Mouse (Mus musculus) forebrain, postnatal 0 days (tissue): ENCODE measurements around the gene Tacc2. TPM values are rescaled to one million over a fixed set of nuclear protein-coding genes. Genes with fewer than 3 reads are reported as not detected.

Source experiments
- ATAC-seq: fragments of 200-750 bp; cut with Nextera tagmentation; 2 replicates; pipeline ENCODE4 v1.8.0; 2017; ENCODE audit warnings: mild to moderate bottlenecking, moderate library complexity
- DNase-seq: peaks from one replicate; pipeline ENCODE4 v3.0.0-alpha.2; 2015
- H3K27ac ChIP-seq: fragments of 300-500 bp; sonication (generic); 2 replicates; pipeline ENCODE4 v1.5.1; 2014; ENCODE audit warnings: low read depth, mild to moderate bottlenecking, antibody characterized with exemption, low read length, moderate library complexity, mixed read lengths
- H3K27me3 ChIP-seq: fragments of 300-500 bp; sonication (generic); 2 replicates; pipeline ENCODE4 v1.6.1; 2014; ENCODE audit warnings: mild to moderate bottlenecking, low read length, mixed read lengths; ENCODE audit not compliant: insufficient read depth
- H3K36me3 ChIP-seq: fragments of 300-500 bp; sonication (generic); 2 replicates; pipeline ENCODE4 v1.6.1; 2014; ENCODE audit warnings: mild to moderate bottlenecking, moderate library complexity; ENCODE audit not compliant: insufficient read depth
- H3K4me1 ChIP-seq: fragments of 300-500 bp; sonication (generic); 2 replicates; pipeline ENCODE4 v1.6.1; 2014; ENCODE audit warnings: antibody characterized with exemption; ENCODE audit not compliant: insufficient read depth
- H3K4me2 ChIP-seq: fragments of 300-500 bp; sonication (generic); 2 replicates; pipeline ENCODE4 v1.6.1; 2014; ENCODE audit warnings: low read depth, mild to moderate bottlenecking, moderate library complexity
- H3K4me3 ChIP-seq: fragments of 300-500 bp; sonication (generic); 2 replicates; pipeline ENCODE4 v1.5.1; 2014; ENCODE audit warnings: low read depth, low read length, mixed read lengths
- H3K9ac ChIP-seq: fragments of 300-500 bp; sonication (generic); 2 replicates; pipeline ENCODE4 v1.6.1; 2014; ENCODE audit warnings: mild to moderate bottlenecking
- H3K9me3 ChIP-seq: fragments of 300-500 bp; sonication (generic); 2 replicates; pipeline ENCODE4 v1.6.1; 2016; ENCODE audit warnings: low read length
- CTCF ChIP-seq: sonication (generic); IDR thresholded peaks from 2 replicates; pipeline ENCODE4 v1.5.1; 2016; ENCODE audit warnings: antibody characterized with exemption, control low read depth, low read depth
- WGBS: fragments of 180-500 bp; shearing (Covaris S2); extraction: QIAGEN DNeasy Blood & Tissue Kit; methylation state at CpG from one replicate; pipeline ENCODE4 v1.1.7; 2014; 5-methylcytosine and 5-hydroxymethylcytosine counted together
- polyA plus RNA-seq: library from polyadenylated mRNA; unstranded; fragments of >200 nt; fragmentation: Nextera tagmentation; extraction: Ambion mirVana; gene quantifications from 2 replicates; pipeline ENCODE4 v1.2.1, GENCODE M21; 2015
- total RNA-seq: library from RNA; depleted of rRNA; stranded (reverse); fragments of >200 nt; gene quantifications from 2 replicates; pipeline ENCODE4 v1.2.3, GENCODE M21; 2014

The Tacc2 gene
- total and polyA plus RNA-seq, 2 experiments from 2014 or later, result 54.1 to 60.9 TPM

DNA sequence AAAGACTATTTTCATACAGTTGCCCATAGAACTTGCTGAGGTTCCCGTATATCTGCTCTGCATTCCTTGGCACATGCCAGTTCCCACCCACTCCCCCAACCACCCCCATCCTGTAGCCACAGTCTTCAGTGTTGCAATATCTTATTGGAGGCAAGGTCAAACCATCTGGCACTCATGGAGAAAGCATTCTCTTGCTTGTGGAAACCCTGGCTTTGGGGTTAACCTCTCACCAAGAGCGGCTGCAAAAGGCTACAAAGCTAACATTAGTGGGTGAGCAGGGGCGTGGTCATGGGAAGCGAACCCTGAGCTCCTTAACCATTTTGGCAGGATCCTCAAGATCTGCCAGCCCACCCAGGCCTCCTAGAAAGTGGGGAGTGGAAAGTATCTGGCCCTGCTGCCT, 59.7 kb downstream of the Tacc2 start:
- H3K9ac ChIP-seq, result no peak overlapping the region

DNA sequence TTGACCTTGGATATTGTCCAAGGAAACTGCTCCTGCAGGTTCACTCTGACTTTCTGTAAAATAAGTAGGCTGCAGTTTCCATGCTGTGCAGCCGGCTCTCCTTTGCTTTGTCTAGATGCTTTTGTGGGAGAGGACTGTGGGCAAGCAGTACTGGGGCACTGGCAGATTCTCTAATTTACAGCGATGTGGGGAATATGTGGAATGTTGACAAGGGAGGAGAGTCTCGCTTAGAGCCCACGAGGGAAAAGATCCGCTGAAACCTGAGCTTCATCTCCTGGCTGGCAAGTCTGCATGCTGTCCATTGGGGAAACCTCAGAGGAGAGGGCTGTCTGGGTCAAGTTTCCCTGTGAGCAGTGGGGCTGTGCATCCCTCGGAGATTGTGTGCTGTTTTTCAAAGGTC, 60.6 kb downstream of the Tacc2 start:
- Histone ChIP-seq H3K9ac (no peak overlapping the region), H3K27me3 (no peaks in the 10 kb centered on the region), H3K4me2 (no peak overlapping the region), H3K36me3 (no peaks in the 10 kb centered on the region), H3K27ac (no peak overlapping the region), H3K4me1 (no peaks in the 10 kb centered on the region), H3K4me3 (no peak overlapping the region), H3K9me3 (no peaks in the 10 kb centered on the region)
- DNase-seq, result no peak
- WGBS, result 41% methylated on average over 6 of the region's 6 CpGs
- no peak for TF ChIP-seq CTCF
- ATAC-seq, result no peak

More for the DNA sequence above, 59.7 kb downstream of the Tacc2 start:
- H3K4me1 ChIP-seq, result no peaks in the 10 kb centered on the region
- H3K4me3 ChIP-seq, result no peak overlapping the region
- DNase-seq (no peak), ATAC-seq (no peak)
- H3K36me3 ChIP-seq, result no peaks in the 10 kb centered on the region
- no peak overlapping the region for H3K27ac ChIP-seq
- no peak for TF ChIP-seq CTCF
- no peaks in the 10 kb centered on the region for H3K9me3 ChIP-seq
- H3K27me3 ChIP-seq, result no peaks in the 10 kb centered on the region
- whole genome bisulfite sequencing, result 89% methylated on average over 4 of the region's 4 CpGs
- H3K4me2 ChIP-seq, result no peak overlapping the region

DNA sequence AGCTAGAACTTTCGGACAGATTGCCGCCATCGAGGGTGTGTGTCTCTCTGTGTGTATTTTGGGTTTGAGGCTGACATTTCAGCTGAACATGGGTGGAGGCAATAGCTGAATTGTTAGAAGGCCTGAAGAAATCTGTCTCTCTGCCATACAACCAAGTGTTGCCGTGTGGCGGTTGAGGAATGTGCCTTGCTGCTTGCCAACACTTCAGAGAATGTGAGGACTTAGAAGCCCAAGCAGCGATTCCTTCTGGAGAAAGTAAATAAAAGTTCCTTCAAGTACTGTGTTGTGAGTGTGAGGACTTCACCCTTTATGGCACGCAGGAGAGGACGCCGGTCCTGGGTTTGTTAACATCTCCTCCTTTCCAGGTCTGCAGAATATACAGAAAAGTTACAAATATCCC, 63.4 kb downstream of the Tacc2 start:
- Histone ChIP-seq H3K36me3 (no peaks in the 10 kb centered on the region), H3K9me3 (no peaks in the 10 kb centered on the region), H3K9ac (no peak overlapping the region), H3K4me3 (no peak overlapping the region), H3K27me3 (peaks cover under 1% of the 10 kb centered on the region; the same call in 1 of the 2 replicates), H3K4me1 (no peaks in the 10 kb centered on the region), H3K27ac (no peak overlapping the region), H3K4me2 (no peak overlapping the region)
- ATAC-seq, result no peak
- no peak for DNase-seq
- no peak for TF ChIP-seq CTCF
- WGBS, result 76% methylated on average over 9 of the region's 9 CpGs

DNA sequence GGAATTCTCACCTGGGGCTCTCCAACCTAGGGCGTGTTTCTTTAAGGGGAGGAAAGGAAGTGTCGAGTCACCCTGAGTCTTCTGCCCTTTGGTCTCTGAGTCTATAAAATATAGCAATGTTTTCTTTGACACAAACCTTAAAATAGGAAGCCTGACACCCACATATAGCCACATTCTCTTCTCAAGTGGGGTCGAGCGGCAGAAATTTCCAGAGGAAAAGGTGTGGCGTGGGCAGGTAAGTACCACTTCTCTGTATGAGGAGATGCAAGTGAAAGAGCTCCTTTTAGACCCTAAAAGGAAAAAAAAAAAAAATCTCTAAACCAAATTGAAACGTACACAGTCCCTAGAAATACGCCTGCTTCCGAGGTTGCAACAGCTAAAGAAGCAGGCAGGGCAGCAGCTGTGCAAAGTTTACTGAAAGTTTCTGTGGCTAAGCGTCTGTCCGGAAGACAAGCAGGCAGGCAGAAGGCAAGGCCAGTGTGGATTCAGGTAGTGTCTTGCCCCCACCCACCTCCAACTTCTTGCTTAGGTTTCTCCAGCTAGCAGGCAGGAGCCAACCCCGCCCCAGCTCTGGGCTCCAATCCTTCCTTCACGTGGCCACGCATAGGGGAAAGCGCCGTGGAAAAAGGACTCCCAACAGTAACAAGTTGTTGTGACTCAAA, 68.2 kb downstream of the Tacc2 start:
- Histone ChIP-seq H3K27me3 (peaks cover 9% of the 10 kb centered on the region), H3K9me3 (no peaks in the 10 kb centered on the region), H3K36me3 (no peaks in the 10 kb centered on the region), H3K9ac (peak overlapping the region; percentile 40; the same call in 1 of the 2 replicates), H3K27ac (no peak overlapping the region), H3K4me3 (peak overlapping the region; percentile 37), H3K4me1 (peaks cover 5% of the 10 kb centered on the region; the same call in 1 of the 2 replicates), H3K4me2 (peak overlapping the region; percentile 98)
- DNase-seq, result no peak
- 22% methylated on average over 15 of the region's 15 CpGs for WGBS
- ATAC-seq, result no peak
- TF ChIP-seq CTCF, result no peak

DNA sequence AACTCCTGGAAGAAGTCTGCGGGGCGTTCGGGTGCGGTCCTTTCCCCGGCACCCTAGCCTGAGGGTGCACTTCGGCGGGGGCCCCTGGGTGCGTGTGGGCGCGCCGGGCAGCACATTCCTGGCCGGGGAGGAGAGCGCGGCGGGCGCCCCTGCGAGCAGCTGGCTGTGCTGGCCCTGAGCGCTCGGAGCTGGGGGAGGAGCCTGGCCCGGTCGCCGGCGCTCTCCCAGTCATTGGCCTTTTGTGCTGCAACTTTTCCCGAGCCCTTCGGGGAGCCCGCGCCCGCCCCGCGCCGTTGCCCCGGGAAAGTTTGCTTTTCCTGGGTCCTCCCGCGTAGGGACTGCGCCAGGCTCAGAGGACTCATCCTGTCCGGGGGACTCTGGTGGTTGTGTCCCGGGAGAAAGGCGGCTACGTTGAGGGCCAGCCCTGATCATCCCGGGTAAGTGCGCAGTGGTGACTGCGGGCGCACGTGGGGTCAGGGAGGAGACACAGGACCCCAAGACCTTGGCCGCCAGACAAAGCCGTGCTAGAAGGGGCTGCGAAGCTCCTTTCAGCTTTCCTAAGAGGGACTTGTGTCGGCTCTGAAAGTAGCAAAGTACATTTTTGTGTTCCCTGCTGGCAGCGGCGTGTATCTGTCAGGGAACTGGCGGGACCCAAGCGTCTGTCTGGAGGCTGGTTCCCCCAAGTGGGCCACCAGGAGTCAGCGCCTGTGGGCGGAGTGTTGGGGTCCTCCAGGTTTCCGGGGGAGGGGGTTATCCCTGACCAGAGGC, 68.9 kb downstream of the Tacc2 start:
- 0 out of 2 replicates have a peak, but pooled peaks have one; percentile 19 for TF ChIP-seq CTCF
- H3K4me3 ChIP-seq, result peak overlapping the region; percentile 37
- no peak overlapping the region for H3K27ac ChIP-seq
- H3K4me1 ChIP-seq, result peaks cover 5% of the 10 kb centered on the region; the same call in 1 of the 2 replicates
- ATAC-seq, result peak; percentile 80
- peak overlapping the region; percentile 98 for H3K4me2 ChIP-seq
- DNase-seq, result peak; percentile 37
- H3K9me3 ChIP-seq, result no peaks in the 10 kb centered on the region
- peak overlapping the region; percentile 40 for H3K9ac ChIP-seq
- WGBS, result under 1% methylated on average over 52 of the region's 55 CpGs
- no peaks in the 10 kb centered on the region for H3K36me3 ChIP-seq
- peaks cover 9% of the 10 kb centered on the region for H3K27me3 ChIP-seq

DNA sequence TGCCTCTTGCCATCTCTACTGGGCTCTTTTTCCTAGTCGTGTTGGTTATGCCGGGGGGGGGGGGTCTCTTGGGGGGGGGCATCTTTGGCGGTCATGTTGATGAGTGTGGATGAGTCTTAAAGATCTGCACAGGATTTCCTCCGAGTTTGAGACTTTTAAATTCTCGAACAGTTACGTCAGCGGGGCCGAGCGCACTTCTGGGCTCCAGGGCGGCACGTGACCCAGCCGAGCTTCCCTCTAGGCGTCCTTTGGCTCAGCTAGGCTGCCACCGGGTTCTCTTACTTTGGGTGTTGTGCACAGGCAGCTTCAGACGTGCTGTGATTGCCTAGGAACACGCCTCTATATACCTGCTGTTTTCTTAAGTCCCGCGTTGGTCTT, 69.5 kb downstream of the Tacc2 start:
- DNase-seq (peak; percentile 39), ATAC-seq (peak; percentile 73)
- Histone ChIP-seq H3K27me3 (peaks cover 9% of the 10 kb centered on the region), H3K4me1 (peaks cover 5% of the 10 kb centered on the region; the same call in 1 of the 2 replicates), H3K4me3 (peak overlapping the region; percentile 37), H3K4me2 (peak overlapping the region; percentile 98), H3K27ac (no peak overlapping the region), H3K9ac (0 out of 2 replicates have a peak overlapping the region, but pooled peaks have one; percentile 14), H3K9me3 (no peaks in the 10 kb centered on the region), H3K36me3 (no peaks in the 10 kb centered on the region)
- under 1% methylated on average over 16 of the region's 18 CpGs for WGBS
- TF ChIP-seq CTCF, result no peak

DNA sequence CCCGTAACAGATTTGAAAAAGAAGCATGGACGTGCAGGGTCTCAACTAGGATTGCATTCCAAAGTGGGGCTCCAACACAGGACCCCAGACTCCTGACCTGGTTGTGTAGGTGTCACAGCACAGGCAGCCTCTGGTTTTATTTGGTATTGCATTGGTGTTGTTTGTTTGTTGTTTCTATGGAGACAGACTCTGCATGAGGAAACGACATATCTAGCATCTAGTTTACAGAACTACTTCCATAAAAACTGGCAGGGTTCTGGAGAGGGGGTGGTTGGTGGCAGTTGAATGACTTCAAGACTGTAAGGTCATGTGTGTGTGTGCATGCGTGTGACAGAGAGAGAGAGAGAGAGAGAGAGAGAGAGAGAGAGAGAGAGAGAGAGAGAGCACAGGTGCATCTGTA, 70.8 kb downstream of the Tacc2 start:
- no peaks in the 10 kb centered on the region for H3K36me3 ChIP-seq
- TF ChIP-seq CTCF, result no peak
- peaks cover 9% of the 10 kb centered on the region for H3K27me3 ChIP-seq
- H3K27ac ChIP-seq, result no peak overlapping the region
- DNase-seq, result no peak
- H3K9me3 ChIP-seq, result no peaks in the 10 kb centered on the region
- H3K9ac ChIP-seq, result no peak overlapping the region
- no peak overlapping the region for H3K4me2 ChIP-seq
- ATAC-seq, result no peak
- H3K4me1 ChIP-seq, result peaks cover 5% of the 10 kb centered on the region; the same call in 1 of the 2 replicates
- no peak overlapping the region for H3K4me3 ChIP-seq
- 70% methylated on average over 4 of the region's 4 CpGs for WGBS
